Mouse (Mus musculus) embryonic facial prominence, embryonic 11.5 days (tissue): ENCODE measurements around the gene Gm15091. TPM values are rescaled to one million over a fixed set of nuclear protein-coding genes. Genes with fewer than 3 reads are reported as not detected.
"Not testable (repeated sequence)": the region's sequence is repeated elsewhere in the genome, so short reads cannot be mapped to it uniquely, and the experiment has no call there.

Source experiments
- ATAC-seq: fragments of 200-750 bp; cut with Nextera tagmentation; replicated peaks from 2 replicates; pipeline ENCODE4 v1.8.0; 2017; ENCODE audit warnings: low read depth; ENCODE audit not compliant: insufficient number of reproducible peaks, low FRiP score, low TSS enrichment
- DNase-seq: peaks from one replicate; pipeline ENCODE4 v3.0.0-alpha.2; 2015; ENCODE audit warnings: low spot score
- H3K27ac ChIP-seq: fragments of 300-500 bp; sonication (generic); replicated peaks from 2 replicates; pipeline ENCODE4 v1.5.1; 2014; ENCODE audit warnings: mild to moderate bottlenecking, low read depth, low read length, control low read depth
- H3K27me3 ChIP-seq: fragments of 300-500 bp; sonication (generic); 2 replicates; pipeline ENCODE4 v1.6.1; 2014; ENCODE audit warnings: mild to moderate bottlenecking, low read length, moderate library complexity, mixed read lengths; ENCODE audit not compliant: control insufficient read depth, insufficient read depth
- H3K36me3 ChIP-seq: fragments of 300-500 bp; sonication (generic); replicated peaks from 2 replicates; pipeline ENCODE4 v1.6.1; 2014; ENCODE audit warnings: low read depth, mild to moderate bottlenecking, low read length, moderate library complexity, mixed read lengths; ENCODE audit not compliant: control insufficient read depth, insufficient read depth
- H3K4me1 ChIP-seq: fragments of 300-500 bp; sonication (generic); 2 replicates; pipeline ENCODE4 v1.6.1; 2014; ENCODE audit warnings: low read length, mixed read lengths; ENCODE audit not compliant: control insufficient read depth, insufficient read depth
- H3K4me2 ChIP-seq: fragments of 300-500 bp; sonication (generic); 2 replicates; pipeline ENCODE4 v1.6.1; 2014; ENCODE audit warnings: low read depth, mild to moderate bottlenecking, control low read depth, low read length, moderate library complexity
- H3K4me3 ChIP-seq: fragments of 300-500 bp; sonication (generic); 2 replicates; pipeline ENCODE4 v1.5.1; 2014; ENCODE audit warnings: low read depth, low read length, control low read depth
- H3K9ac ChIP-seq: fragments of 300-500 bp; sonication (generic); replicated peaks from 2 replicates; pipeline ENCODE4 v1.6.1; 2014; ENCODE audit warnings: mild to moderate bottlenecking, control low read depth, low read length
- H3K9me3 ChIP-seq: fragments of 300-500 bp; sonication (generic); replicated peaks from 2 replicates; pipeline ENCODE4 v1.6.1; 2016; ENCODE audit warnings: mild to moderate bottlenecking, low read length, inconsistent platforms, mixed read lengths; ENCODE audit not compliant: control insufficient read depth
- WGBS: fragments of 180-500 bp; shearing (Covaris S2); extraction: QIAGEN DNeasy Blood & Tissue Kit; methylation state at CpG from one replicate; pipeline ENCODE4 v1.1.7; 2014; 5-methylcytosine and 5-hydroxymethylcytosine counted together
- polyA plus RNA-seq: library from polyadenylated mRNA; unstranded; fragments of >200 nt; fragmentation: Nextera tagmentation; extraction: Ambion mirVana; gene quantifications from 2 replicates; pipeline ENCODE4 v1.2.1, GENCODE M21; 2014

The Gm15091 gene
- not detected in 2 replicates for polyA plus RNA-seq

DNA sequence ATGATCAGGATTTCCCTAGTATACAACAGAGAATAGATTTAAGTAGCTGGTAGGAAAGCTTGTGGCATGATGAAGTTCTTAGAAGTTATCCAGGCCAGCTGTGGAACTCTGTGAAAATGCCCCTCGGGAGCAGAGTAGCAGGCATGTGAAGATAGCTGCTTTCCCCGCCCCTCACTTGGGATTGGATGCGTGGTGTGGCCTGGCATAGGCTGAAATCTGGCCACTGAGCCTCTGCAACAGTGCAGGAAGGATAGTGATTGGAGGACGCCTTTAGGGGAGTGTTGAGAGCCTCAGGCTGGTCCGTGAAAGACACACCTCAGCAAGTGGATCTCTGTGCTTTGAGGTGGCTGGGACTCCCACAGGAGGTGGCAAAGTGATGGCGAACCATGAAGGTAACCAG lies at the start of gene Gm15091:
Gene Gm15091, plus strand, starts transcription at position 301 of the 400 bp plus-strand sequence.
- H3K9me3 ChIP-seq, H3K4me2 ChIP-seq, H3K27ac ChIP-seq, H3K9ac ChIP-seq, H3K4me3 ChIP-seq, DNase-seq, H3K27me3 ChIP-seq, H3K36me3 ChIP-seq, ATAC-seq, H3K4me1 ChIP-seq: not testable (repeated sequence)
- 81% methylated on average over 5 of the region's 6 CpGs for WGBS

Other genes with a start within 250 kb of the Gm15091 start
- gene Gm15097, start 157.2 kb upstream of the Gm15091 start, polyA plus RNA-seq: not detected in 2 replicates